Mouse (Mus musculus) gastrocnemius, postnatal 14 days (tissue): Measurements from ENCODE around the gene Aurka. TPM values are rescaled to one million over a fixed set of nuclear protein-coding genes. Genes with fewer than 3 reads are reported as not detected.

Source experiments
- DNase-seq: peaks from one replicate; pipeline ENCODE4 v3.0.0; 2021; ENCODE audit warnings: mixed read lengths
- intact Hi-C: fragments of 180-260 bp; cut with DNase I; formaldehyde crosslinking; loops from one replicate; pipeline ENCODE4 v1.15.1; 2025; ENCODE audit warnings: low total_unique reads
- total RNA-seq, 2 experiments: library from RNA; stranded (reverse); gene quantifications; 2 replicates each; pipeline ENCODE4 v1.2.3; 2021

The Aurka gene
- total RNA-seq, 2 experiments from 2014 or later, result 4.2 to 4.3 TPM

- intact Hi-C loops, result no loop called here
- DNase-seq, result no peak
These were observed 20.0 kb upstream of the Aurka start for GRCm38 (mm10) chr2:172390341-172390740.

GRCm38 (mm10) chr2:172384715-172385114, 14.4 kb upstream of the Aurka start:
- no peak for DNase-seq
- intact Hi-C loops, result no loop called here

- intact Hi-C loops, result no loop called here
- no peak for DNase-seq
These were observed 11.6 kb upstream of the Aurka start for GRCm38 (mm10) chr2:172381898-172382297.

GRCm38 (mm10) chr2:172381341-172381740, 11.0 kb upstream of the Aurka start:
- DNase-seq, result no peak
- intact Hi-C loops, result no loop called here

- DNase-seq, result no peak
- intact Hi-C loops, result no loop called here
These were observed 10.2 kb upstream of the Aurka start for GRCm38 (mm10) chr2:172380513-172380912.

GRCm38 (mm10) chr2:172378332-172378731, 8.0 kb upstream of the Aurka start:
- intact Hi-C loops, result no loop called here
- DNase-seq, result no peak

GRCm38 (mm10) chr2:172376999-172377515, 6.7 kb upstream of the Aurka start:
- intact Hi-C loops, result no loop called here
- DNase-seq, result no peak

GRCm38 (mm10) chr2:172376551-172376950, 6.2 kb upstream of the Aurka start:
- intact Hi-C loops, result no loop called here

GRCm38 (mm10) chr2:172371258-172371657, 923 bp upstream of the Aurka start:
- no peak for DNase-seq
- intact Hi-C loops, result no loop called here

More at GRCm38 (mm10) chr2:172376551-172376950, 6.2 kb upstream of the Aurka start:
- DNase-seq, result no peak

- intact Hi-C loops, result no loop called here
- no peak for DNase-seq
These were observed 7.2 kb downstream of the Aurka start for GRCm38 (mm10) chr2:172363176-172363575.

- intact Hi-C loops, result no loop called here
- no peak for DNase-seq
These were observed 14.5 kb downstream of the Aurka start for GRCm38 (mm10) chr2:172355833-172356232.

GRCm38 (mm10) chr2:172354761-172355160, 15.6 kb downstream of the Aurka start:
- intact Hi-C loops, result no loop called here
- no peak for DNase-seq

- intact Hi-C loops, result no loop called here
- DNase-seq, result no peak
These were observed 17.1 kb downstream of the Aurka start for GRCm38 (mm10) chr2:172353218-172353617.

GRCm38 (mm10) chr2:172350773-172351172, 19.6 kb downstream of the Aurka start:
- intact Hi-C loops, result no loop called here
- no peak for DNase-seq

- no peak for DNase-seq
- intact Hi-C loops, result no loop called here
These were observed 20.6 kb downstream of the Aurka start for GRCm38 (mm10) chr2:172349776-172350175.

GRCm38 (mm10) chr2:172348297-172348950, 21.9 kb downstream of the Aurka start:
- DNase-seq, result no peak
- intact Hi-C loops, result no loop called here

- intact Hi-C loops, result no loop called here
- DNase-seq, result no peak
These were observed 23.3 kb downstream of the Aurka start for GRCm38 (mm10) chr2:172346933-172347611.

- no peak for DNase-seq
- intact Hi-C loops, result no loop called here
These were observed 24.1 kb downstream of the Aurka start for GRCm38 (mm10) chr2:172346034-172346929.

GRCm38 (mm10) chr2:172345258-172345738, 25.0 kb downstream of the Aurka start, which contains the start of gene Fam210b:
Gene Fam210b (plus strand): TSS chr2:172345565.
- peak; percentile 90 for DNase-seq
- intact Hi-C loops, result no loop called here

GRCm38 (mm10) chr2:172344669-172345068, 25.7 kb downstream of the Aurka start:
- no peak for DNase-seq
- intact Hi-C loops, result no loop called here
